Mouse (Mus musculus) ES-E14 (cell line): Measurements from ENCODE around the gene Serinc5. TPM values are rescaled to one million over a fixed set of nuclear protein-coding genes. Genes with fewer than 3 reads are reported as not detected.

Experiments
- DNase-seq: peaks from one replicate; pipeline ENCODE4 v3.0.0-alpha.2; 2013; ENCODE audit warnings: low read depth, low spot score
- H3K27ac ChIP-seq: 2 replicates; pipeline ENCODE4 v1.5.1; 2012; ENCODE audit warnings: low read depth, mild to moderate bottlenecking, low read length, moderate library complexity, mixed read lengths; ENCODE audit not compliant: poor library complexity, insufficient read depth, severe bottlenecking
- H3K36me3 ChIP-seq: 2 replicates; pipeline ENCODE4 v1.6.1; 2012; ENCODE audit warnings: mild to moderate bottlenecking, low read length, moderate library complexity, mixed read lengths; ENCODE audit not compliant: control insufficient read depth, poor library complexity, insufficient read depth, severe bottlenecking
- H3K4me1 ChIP-seq, 2 experiments: fragments of 150-350 bp in 1 of 2; sonication (generic) in 1 of 2; 2 replicates each; pipeline ENCODE4 v1.6.1; 2012; ENCODE audit warnings: low read length in 2 of 2, mild to moderate bottlenecking in 1 of 2, mixed read lengths in 1 of 2; ENCODE audit not compliant: control insufficient read depth in 2 of 2, insufficient read depth in 2 of 2, poor library complexity in 1 of 2
- H3K4me3 ChIP-seq, 2 experiments: fragments of 150-350 bp in 1 of 2; sonication (generic) in 1 of 2; 2 replicates each; pipeline ENCODE4 v1.5.1; 2012; ENCODE audit warnings: low read length in 2 of 2, low read depth in 1 of 2, mild to moderate bottlenecking in 1 of 2, mixed read lengths in 1 of 2; ENCODE audit not compliant: insufficient read depth in 1 of 2, poor library complexity in 1 of 2, severe bottlenecking in 1 of 2
- H3K9ac ChIP-seq: 2 replicates; pipeline ENCODE4 v1.6.1; 2012; ENCODE audit warnings: low read depth, mild to moderate bottlenecking, low read length, mixed read lengths; ENCODE audit not compliant: poor library complexity, insufficient read depth, severe bottlenecking
- H3K9me3 ChIP-seq: fragments of 150-350 bp; sonication (generic); 2 replicates; pipeline ENCODE4 v1.6.1; 2012; ENCODE audit warnings: low read depth, mild to moderate bottlenecking, low read length; ENCODE audit not compliant: control insufficient read depth, insufficient read depth
- CHD2 ChIP-seq: IDR thresholded peaks from 2 replicates; pipeline ENCODE4 v1.6.1; 2014; ENCODE audit warnings: mild to moderate bottlenecking, low read depth, low read length, inconsistent platforms
- HCFC1 ChIP-seq: IDR thresholded peaks from 2 replicates; pipeline ENCODE4 v1.6.1; 2012; ENCODE audit warnings: low read length, inconsistent platforms, borderline replicate concordance; ENCODE audit not compliant: insufficient read depth
- MAFK ChIP-seq: IDR thresholded peaks from 2 replicates; pipeline ENCODE4 v1.6.1; 2014; ENCODE audit warnings: mild to moderate bottlenecking, low read depth, low read length, inconsistent platforms; ENCODE audit not compliant: insufficient read depth
- ZC3H11A ChIP-seq: IDR thresholded peaks from 2 replicates; pipeline ENCODE4 v1.6.1; 2012; ENCODE audit warnings: low read depth, mild to moderate bottlenecking, inconsistent platforms, low read length, borderline replicate concordance
- ZNF384 ChIP-seq: IDR thresholded peaks from 2 replicates; pipeline ENCODE4 v1.6.1; 2012; ENCODE audit warnings: low read depth, low read length, inconsistent platforms
- in situ Hi-C, 2 experiments: fragments of 600-800 bp; cut with MboI; formaldehyde crosslinking; loops; one replicate each; pipeline ENCODE4 v1.15.1; 2025; ENCODE audit warnings: low sequenced_read_pairs in 2 of 2, inconsistent platforms in 1 of 2; ENCODE audit not compliant: unreplicated experiment in 2 of 2
- total RNA-seq: library from RNA; depleted of rRNA; stranded (reverse); fragments of 300-350 nt; gene quantifications from 2 replicates; pipeline ENCODE4 v1.2.3, GENCODE M21; 2012

Serinc5 gene
- total RNA-seq, 1 experiment, result 14.9 TPM

DNA sequence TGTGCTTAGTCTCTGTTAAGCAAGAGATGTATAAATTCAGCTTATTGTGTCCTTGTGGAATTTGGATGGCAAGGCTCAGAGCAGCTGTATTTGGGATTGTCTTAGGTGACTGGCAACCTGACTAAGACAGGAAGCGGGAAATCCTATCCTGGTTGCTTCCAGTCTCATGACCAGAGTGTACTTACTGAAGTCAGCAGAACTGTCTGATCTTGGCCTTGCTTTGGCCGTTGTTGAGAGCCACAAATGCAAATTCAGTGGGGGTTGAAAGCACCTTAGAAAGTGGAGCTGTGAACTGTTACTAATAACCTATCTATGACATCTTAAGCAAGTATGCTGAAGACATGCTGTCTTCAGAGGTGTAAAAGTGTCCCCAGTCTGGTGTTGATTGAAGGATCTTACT is 78.2 kb downstream of the Serinc5 start:
- H3K9me3 ChIP-seq, result no peaks in the 10 kb centered on the region
- no peak overlapping the region for H3K27ac ChIP-seq
- peaks cover 0 to 7% of the 10 kb centered on the region in 2 experiments; a peak in 1 of 4 replicates for H3K4me1 ChIP-seq
- TF ChIP-seq CHD2, result no peak
- no peak for TF ChIP-seq ZNF384
- TF ChIP-seq HCFC1, result no peak
- no peak for TF ChIP-seq MAFK
- no peak for TF ChIP-seq ZC3H11A
- no peak overlapping the region for H3K4me3 ChIP-seq
- H3K9ac ChIP-seq, result no peak overlapping the region
- in situ Hi-C loops, result no loop called here
- no peak for DNase-seq
- peaks cover 5% of the 10 kb centered on the region; the same call in 1 of the 2 replicates for H3K36me3 ChIP-seq

DNA sequence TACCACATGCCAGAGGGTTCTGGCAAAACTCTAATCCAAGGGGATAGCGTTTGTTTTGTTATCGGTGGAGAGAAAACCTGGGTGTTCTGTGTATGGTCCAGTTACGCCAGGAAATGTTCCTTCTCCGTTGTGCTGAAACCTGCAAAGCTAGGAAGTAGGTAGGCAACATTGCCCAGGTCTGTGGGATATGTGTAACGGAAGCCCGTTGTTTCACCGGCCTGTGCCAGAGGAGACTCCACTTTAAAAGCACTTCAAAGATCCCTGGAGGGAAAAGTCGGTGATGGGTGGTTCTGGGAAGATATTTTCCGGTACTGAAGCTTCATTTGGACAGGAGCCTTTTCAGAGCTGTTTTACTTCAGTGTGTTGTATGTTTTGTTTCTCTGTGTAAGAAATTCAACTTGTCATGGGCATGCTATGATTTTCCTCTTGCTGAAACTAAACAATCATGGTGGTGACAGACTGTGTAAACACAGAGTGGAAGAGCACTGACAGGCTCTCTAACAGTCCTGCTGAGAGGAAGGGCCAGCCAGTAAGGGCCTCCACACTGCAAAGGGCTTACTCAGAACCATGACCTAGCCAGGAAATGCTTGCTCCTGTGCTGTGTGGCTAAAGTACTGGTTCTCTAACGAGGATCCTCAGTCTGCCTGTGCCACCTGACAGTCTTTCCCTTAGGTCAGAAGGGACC is 83.1 kb downstream of the Serinc5 start:
- H3K4me1 ChIP-seq, result peaks cover 0 to 3% of the 10 kb centered on the region in 2 experiments; a peak in 2 of 4 replicates
- no peak for TF ChIP-seq ZC3H11A
- no peak for TF ChIP-seq HCFC1
- no peak for TF ChIP-seq CHD2
- DNase-seq, result no peak
- no peak overlapping the region for H3K9ac ChIP-seq
- H3K9me3 ChIP-seq, result no peaks in the 10 kb centered on the region
- H3K36me3 ChIP-seq, result no peaks in the 10 kb centered on the region; the same call in 1 of the 2 replicates
- H3K4me3 ChIP-seq, result no peak overlapping the region
- no peak overlapping the region for H3K27ac ChIP-seq
- in situ Hi-C loops, result no loop called here

DNA sequence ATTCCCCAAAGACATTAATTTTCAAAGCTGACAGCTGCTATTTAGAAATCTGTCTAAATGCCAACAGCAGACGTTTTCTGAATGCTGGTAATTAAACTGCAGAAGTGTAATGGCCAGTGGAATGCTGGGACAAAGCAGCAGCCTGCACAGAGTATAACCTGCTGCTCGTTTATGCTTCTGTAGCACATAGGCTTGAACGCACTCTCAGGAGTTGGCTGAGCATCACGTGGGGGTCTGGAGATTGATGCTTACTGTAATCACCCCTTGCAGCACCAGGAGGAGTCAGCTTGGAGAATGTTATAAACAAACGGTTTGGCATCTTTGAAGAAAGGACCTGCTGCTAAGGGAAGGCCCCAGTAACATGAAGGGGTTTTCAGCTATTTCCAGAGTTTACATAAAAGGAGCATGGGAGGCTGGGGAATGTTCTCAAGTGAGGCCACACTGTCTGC is 85.6 kb downstream of the Serinc5 start:
- Histone ChIP-seq H3K9ac (no peak overlapping the region), H3K27ac (no peak overlapping the region), H3K36me3 (no peaks in the 10 kb centered on the region; the same call in 1 of the 2 replicates), H3K9me3 (no peaks in the 10 kb centered on the region), H3K4me3 (no peak overlapping the region), H3K4me1 (peaks cover 0 to 6% of the 10 kb centered on the region in 2 experiments; a peak in 2 of 4 replicates)
- TF ChIP-seq HCFC1 (no peak), ZC3H11A (no peak), MAFK (no peak), CHD2 (no peak), ZNF384 (no peak)
- DNase-seq, result no peak
- in situ Hi-C loops, result no loop called here

DNA sequence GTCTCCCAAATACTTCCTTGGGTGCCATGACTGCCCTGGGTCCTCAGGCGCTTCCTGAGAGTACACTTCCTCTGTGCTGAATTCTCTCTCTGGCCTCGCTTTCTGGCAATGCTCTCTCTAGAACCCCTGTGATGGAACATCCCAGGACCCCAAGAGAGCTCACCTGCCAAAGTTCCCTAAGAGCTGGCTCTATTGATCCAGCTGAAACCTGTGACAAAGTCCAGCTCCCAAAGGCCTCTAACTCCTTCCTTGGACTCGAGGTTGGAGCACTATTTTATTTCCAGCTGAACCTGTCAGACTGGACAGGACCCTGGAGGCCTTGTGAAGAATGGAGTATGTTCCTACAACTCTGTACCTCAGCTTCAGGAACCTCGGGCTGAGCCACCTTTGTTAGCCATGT is 86.2 kb downstream of the Serinc5 start:
- TF ChIP-seq ZNF384, result no peak
- TF ChIP-seq MAFK, result no peak
- no peak for TF ChIP-seq CHD2
- no peak for TF ChIP-seq HCFC1
- no peak for TF ChIP-seq ZC3H11A
- H3K27ac ChIP-seq, result no peak overlapping the region
- in situ Hi-C loops, result no loop called here
- H3K9ac ChIP-seq, result no peak overlapping the region
- no peaks in the 10 kb centered on the region for H3K9me3 ChIP-seq
- no peaks in the 10 kb centered on the region; the same call in 1 of the 2 replicates for H3K36me3 ChIP-seq
- no peak for DNase-seq
- H3K4me1 ChIP-seq, result peaks cover 0 to 6% of the 10 kb centered on the region in 2 experiments; a peak in 2 of 4 replicates
- H3K4me3 ChIP-seq, result no peak overlapping the region

DNA sequence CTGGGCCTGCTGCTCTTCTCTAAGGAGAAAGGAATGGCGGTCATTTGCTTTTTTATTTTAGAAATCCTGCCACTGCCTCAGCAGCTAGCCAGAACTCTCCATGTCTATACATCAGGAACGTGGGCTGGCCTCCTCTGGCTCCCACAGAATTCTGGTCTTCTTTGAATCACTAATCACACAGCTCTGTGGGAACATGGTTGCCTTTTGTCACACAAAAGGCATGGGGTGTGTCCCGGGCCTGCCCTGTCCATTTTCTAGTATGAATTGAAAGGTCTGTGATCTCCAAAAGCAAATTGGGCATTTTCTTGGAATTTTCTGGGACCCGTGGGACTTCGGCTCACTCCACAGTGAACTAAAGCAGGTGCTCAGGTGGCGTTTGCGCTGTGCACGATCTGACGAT is 87.9 kb downstream of the Serinc5 start:
- H3K9me3 ChIP-seq, result no peaks in the 10 kb centered on the region

More for the DNA sequence above, 87.9 kb downstream of the Serinc5 start:
- in situ Hi-C loops, result no loop called here
- DNase-seq, result no peak
- no peak overlapping the region for H3K4me3 ChIP-seq
- no peak overlapping the region for H3K9ac ChIP-seq
- no peak for TF ChIP-seq MAFK
- no peak for TF ChIP-seq CHD2
- TF ChIP-seq HCFC1, result no peak
- no peak for TF ChIP-seq ZNF384
- no peak for TF ChIP-seq ZC3H11A
- no peaks in the 10 kb centered on the region; the same call in 1 of the 2 replicates for H3K36me3 ChIP-seq
- H3K27ac ChIP-seq, result no peak overlapping the region
- H3K4me1 ChIP-seq, result peaks cover 0 to 17% of the 10 kb centered on the region in 2 experiments; a peak in 2 of 4 replicates
